Mouse (Mus musculus) embryonic facial prominence, embryonic 13.5 days (tissue): ENCODE measurements around the gene Gsk3a. TPM values are rescaled to one million over a fixed set of nuclear protein-coding genes. Genes with fewer than 3 reads are reported as not detected.

Experiments
- ATAC-seq: fragments of 200-750 bp; cut with Nextera tagmentation; 2 replicates; pipeline ENCODE4 v1.8.0; 2017; ENCODE audit warnings: low read depth; ENCODE audit not compliant: insufficient number of reproducible peaks, insufficient read depth, low FRiP score, low TSS enrichment
- H3K27ac ChIP-seq: fragments of 300-500 bp; sonication (generic); 2 replicates; pipeline ENCODE4 v1.5.1; 2015; ENCODE audit warnings: moderate library complexity, mild to moderate bottlenecking, inconsistent platforms
- H3K27me3 ChIP-seq: fragments of 300-500 bp; sonication (generic); 2 replicates; pipeline ENCODE4 v1.6.1; 2015; ENCODE audit warnings: mild to moderate bottlenecking, inconsistent platforms
- H3K36me3 ChIP-seq: fragments of 300-500 bp; sonication (generic); 2 replicates; pipeline ENCODE4 v1.6.1; 2015; ENCODE audit warnings: mild to moderate bottlenecking, inconsistent platforms
- H3K4me1 ChIP-seq: fragments of 300-500 bp; sonication (generic); 2 replicates; pipeline ENCODE4 v1.6.1; 2015; ENCODE audit warnings: inconsistent platforms
- H3K4me2 ChIP-seq: fragments of 300-500 bp; sonication (generic); 2 replicates; pipeline ENCODE4 v1.6.1; 2015; ENCODE audit warnings: moderate library complexity, mild to moderate bottlenecking, inconsistent platforms
- H3K4me3 ChIP-seq: fragments of 300-500 bp; sonication (generic); 2 replicates; pipeline ENCODE4 v1.5.1; 2015; ENCODE audit warnings: mild to moderate bottlenecking, inconsistent platforms
- H3K9ac ChIP-seq: fragments of 300-500 bp; sonication (generic); 2 replicates; pipeline ENCODE4 v1.6.1; 2015; ENCODE audit warnings: mild to moderate bottlenecking, inconsistent platforms
- H3K9me3 ChIP-seq: fragments of 300-500 bp; sonication (generic); 2 replicates; pipeline ENCODE4 v1.6.1; 2016; ENCODE audit warnings: inconsistent platforms
- WGBS: fragments of 180-500 bp; shearing (Covaris S2); methylation state at CpG from one replicate; pipeline ENCODE4 v1.1.7; 2015; ENCODE audit warnings: mixed read lengths; 5-methylcytosine and 5-hydroxymethylcytosine counted together
- polyA plus RNA-seq: library from polyadenylated mRNA; unstranded; fragments of >200 nt; fragmentation: Nextera tagmentation; extraction: Ambion mirVana; gene quantifications from 2 replicates; pipeline ENCODE4 v1.2.1, GENCODE M21; 2015

The Gsk3a gene
- polyA plus RNA-seq, 1 experiment from 2014 or later = 14.4 TPM

DNA sequence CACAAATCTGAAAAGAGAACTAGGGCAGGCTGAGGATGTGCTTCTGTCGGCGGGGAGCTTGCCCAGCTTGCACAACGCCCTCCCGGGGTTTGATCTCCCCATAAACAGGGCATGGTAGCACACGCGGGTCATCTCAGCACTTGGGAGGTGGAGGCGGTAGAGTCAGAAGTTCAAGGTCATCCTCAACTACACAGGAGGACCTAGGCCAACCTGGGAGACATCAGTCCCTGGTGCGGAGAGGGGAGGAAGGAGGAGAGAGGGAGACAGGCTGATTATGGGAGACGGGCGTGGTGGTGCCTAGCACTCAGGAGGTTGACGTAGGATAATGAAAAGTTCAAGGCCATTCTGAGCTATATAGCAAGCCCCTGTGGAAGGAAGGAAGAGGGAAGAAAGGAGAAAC lies 46.8 kb downstream of the Gsk3a start:
- Histone ChIP-seq H3K36me3 (no peaks in the 10 kb centered on the region), H3K4me1 (no peaks in the 10 kb centered on the region), H3K9me3 (no peaks in the 10 kb centered on the region), H3K4me2 (no peak overlapping the region), H3K27me3 (0 out of 2 replicates have a peak, but pooled peaks cover 3% of the 10 kb centered on the region), H3K4me3 (no peak overlapping the region), H3K9ac (no peak overlapping the region), H3K27ac (no peak overlapping the region)
- no peak for ATAC-seq
- WGBS = 88% methylated on average over 11 of the region's 11 CpGs

DNA sequence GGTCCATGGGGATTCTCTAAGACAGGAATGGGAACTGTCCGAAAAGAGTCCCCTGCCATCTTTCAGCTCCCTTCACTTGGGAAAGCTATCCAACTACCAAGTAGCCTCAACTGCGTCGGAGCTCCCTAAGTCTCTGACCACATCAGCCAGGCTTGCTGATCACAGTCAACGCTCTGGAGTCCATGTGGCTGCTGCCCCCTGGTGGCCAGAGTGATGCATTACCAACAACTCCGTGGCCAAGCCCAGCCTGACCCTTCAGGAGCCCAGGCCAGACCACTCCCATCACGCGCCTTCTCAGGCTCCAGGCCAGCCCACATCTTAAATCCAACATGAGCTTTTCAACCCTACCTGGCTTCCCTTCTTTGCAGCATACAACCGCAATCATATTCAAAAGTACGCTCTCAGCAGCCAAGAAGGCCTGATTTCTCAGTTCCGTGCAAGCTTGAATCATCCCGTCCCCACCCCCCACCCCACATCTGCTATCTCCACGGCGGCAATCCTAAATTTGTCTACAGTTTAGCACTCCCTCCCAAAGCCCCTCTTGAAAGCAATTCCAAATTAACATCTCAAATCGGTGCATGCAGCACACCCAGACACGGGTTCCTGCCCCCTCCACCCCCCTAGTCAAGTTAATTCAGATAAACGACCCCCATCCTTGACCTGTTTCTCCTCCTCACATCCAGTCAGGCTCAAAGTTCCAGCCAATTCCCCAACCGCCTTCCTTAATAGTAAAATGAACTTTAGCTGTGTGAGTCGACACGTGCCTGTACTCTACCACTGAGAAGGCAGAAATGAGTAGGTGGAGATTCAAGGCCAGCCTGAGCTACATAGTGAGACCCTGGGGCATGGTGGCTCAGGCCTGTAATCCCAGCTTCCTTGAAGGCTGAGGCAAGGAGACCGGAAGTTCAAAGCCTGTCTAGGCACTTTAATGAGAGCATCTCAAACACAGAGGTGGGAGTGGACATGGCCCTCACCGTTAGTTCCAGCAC lies 49.7 kb downstream of the Gsk3a start:
- peaks cover 25% of the 10 kb centered on the region for H3K27me3 ChIP-seq
- H3K27ac ChIP-seq = no peak overlapping the region
- H3K36me3 ChIP-seq = no peaks in the 10 kb centered on the region
- H3K4me1 ChIP-seq = no peaks in the 10 kb centered on the region
- H3K9ac ChIP-seq = no peak overlapping the region
- no peaks in the 10 kb centered on the region for H3K9me3 ChIP-seq
- WGBS = 25% methylated on average over 21 of the region's 21 CpGs
- ATAC-seq = no peak
- H3K4me3 ChIP-seq = no peak overlapping the region
- H3K4me2 ChIP-seq = no peak overlapping the region

DNA sequence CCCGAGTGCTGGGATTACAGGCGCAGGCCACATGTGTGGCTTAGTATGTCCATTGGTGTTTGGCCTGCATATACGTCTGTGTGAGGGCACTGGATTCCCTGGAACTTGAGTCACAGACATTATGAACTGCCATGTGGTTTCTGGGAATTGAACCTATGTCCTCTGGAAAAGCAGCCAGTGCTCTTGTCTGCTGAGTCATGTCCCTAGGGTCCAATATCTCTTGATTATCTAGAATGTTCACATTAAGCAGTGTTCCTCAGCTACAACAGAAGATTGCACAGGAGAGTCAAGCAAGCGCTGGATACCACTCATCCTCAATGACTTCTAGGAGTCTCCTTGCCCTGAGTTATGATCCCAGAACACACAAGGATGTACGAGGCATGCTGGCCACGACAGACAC lies 53.6 kb downstream of the Gsk3a start:
- peaks cover 13% of the 10 kb centered on the region; the same call in 1 of the 2 replicates for H3K4me1 ChIP-seq
- no peaks in the 10 kb centered on the region for H3K36me3 ChIP-seq
- ATAC-seq = no peak
- H3K9me3 ChIP-seq = no peaks in the 10 kb centered on the region
- no peak overlapping the region for H3K4me3 ChIP-seq
- peaks cover 63% of the 10 kb centered on the region for H3K27me3 ChIP-seq
- 72% methylated on average over 6 of the region's 6 CpGs for WGBS
- no peak overlapping the region for H3K4me2 ChIP-seq
- no peak overlapping the region for H3K27ac ChIP-seq
- H3K9ac ChIP-seq = no peak overlapping the region

DNA sequence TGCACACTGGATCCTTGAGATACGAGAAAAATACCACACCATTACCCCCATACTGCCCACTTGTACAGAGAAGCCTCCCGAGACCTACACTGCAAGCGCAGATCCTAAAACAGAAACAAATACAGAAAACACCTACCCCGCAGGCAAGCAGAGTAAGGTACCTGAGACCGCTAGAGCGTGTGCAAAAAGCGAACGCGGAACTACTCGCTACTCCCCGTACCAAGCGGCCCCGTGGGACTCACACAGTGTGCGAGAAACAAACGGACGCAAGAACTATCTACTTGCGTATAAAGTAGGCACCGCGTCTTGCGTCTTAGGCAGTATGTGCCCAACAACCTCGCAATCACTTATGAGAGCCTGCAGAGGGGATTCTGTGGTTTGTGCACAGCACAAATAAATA lies 55.8 kb downstream of the Gsk3a start:
- Histone ChIP-seq H3K27ac (no peak overlapping the region), H3K4me1 (peaks cover 23% of the 10 kb centered on the region), H3K4me3 (peak overlapping the region; percentile 15; the same call in 1 of the 2 replicates), H3K9me3 (no peaks in the 10 kb centered on the region), H3K4me2 (peak overlapping the region; percentile 16), H3K27me3 (peaks cover 86% of the 10 kb centered on the region), H3K36me3 (no peaks in the 10 kb centered on the region), H3K9ac (no peak overlapping the region)
- 5% methylated on average over 21 of the region's 21 CpGs for WGBS
- ATAC-seq = no peak

DNA sequence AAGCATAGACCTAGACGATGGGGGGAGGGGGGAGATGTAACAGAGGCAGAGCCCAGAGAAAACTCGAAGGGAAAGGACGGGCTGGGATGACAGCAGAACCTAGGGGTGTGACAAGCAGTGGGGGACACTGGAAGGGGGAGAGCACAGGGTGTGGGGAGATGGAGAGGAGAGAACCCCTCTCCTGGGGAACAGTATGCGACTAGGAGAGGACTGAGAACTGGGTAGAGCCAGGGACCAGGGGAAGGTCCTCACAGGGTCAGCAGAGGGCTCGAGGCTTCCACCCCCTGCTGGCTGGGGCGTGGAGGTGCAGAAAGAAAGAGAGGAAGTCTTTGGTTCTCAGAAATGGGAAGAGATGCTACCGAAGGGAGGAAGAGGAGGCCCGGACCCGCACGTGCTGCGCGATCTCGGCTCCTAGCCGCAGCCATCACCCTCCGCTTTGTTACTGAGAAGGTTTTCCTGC lies 56.3 kb downstream of the Gsk3a start:
- no peak overlapping the region for H3K9ac ChIP-seq
- no peak overlapping the region for H3K27ac ChIP-seq
- no peak for ATAC-seq
- H3K4me1 ChIP-seq = peaks cover 23% of the 10 kb centered on the region
- under 1% methylated on average over 15 of the region's 15 CpGs for WGBS
- H3K9me3 ChIP-seq = no peaks in the 10 kb centered on the region
- H3K36me3 ChIP-seq = no peaks in the 10 kb centered on the region
- H3K4me3 ChIP-seq = peak overlapping the region; percentile 15; the same call in 1 of the 2 replicates
- H3K4me2 ChIP-seq = peak overlapping the region; percentile 16
- H3K27me3 ChIP-seq = peaks cover 90% of the 10 kb centered on the region

DNA sequence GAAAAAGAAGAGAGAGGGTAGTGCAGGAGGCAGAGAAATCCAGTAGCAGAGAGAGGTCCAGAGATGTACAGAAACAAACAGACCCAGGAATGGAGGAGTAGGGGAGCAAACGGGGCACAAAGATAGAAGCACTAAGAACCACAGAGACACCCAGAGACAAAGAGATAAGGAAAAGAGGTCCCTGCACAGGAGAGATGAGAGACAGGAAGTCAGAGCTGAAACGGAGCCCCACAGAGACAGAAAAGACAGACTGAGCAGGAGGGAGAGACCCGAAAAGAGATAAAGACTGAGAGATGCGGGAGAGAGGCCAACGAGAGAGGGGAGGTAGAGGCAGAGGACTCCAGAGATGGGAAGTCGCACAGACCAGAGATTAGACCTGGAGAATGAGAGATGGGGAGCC lies 57.1 kb downstream of the Gsk3a start:
- H3K9ac ChIP-seq = no peak overlapping the region
- no peak for ATAC-seq
- whole genome bisulfite sequencing = 5% methylated on average over 6 of the region's 6 CpGs
- no peaks in the 10 kb centered on the region for H3K9me3 ChIP-seq
- H3K4me1 ChIP-seq = peaks cover 23% of the 10 kb centered on the region
- H3K27ac ChIP-seq = no peak overlapping the region
- peaks cover 94% of the 10 kb centered on the region for H3K27me3 ChIP-seq
- H3K4me2 ChIP-seq = peak overlapping the region; percentile 88; the same call in 1 of the 2 replicates
- H3K36me3 ChIP-seq = no peaks in the 10 kb centered on the region
- H3K4me3 ChIP-seq = 0 out of 2 replicates have a peak overlapping the region, but pooled peaks have one; percentile 54

DNA sequence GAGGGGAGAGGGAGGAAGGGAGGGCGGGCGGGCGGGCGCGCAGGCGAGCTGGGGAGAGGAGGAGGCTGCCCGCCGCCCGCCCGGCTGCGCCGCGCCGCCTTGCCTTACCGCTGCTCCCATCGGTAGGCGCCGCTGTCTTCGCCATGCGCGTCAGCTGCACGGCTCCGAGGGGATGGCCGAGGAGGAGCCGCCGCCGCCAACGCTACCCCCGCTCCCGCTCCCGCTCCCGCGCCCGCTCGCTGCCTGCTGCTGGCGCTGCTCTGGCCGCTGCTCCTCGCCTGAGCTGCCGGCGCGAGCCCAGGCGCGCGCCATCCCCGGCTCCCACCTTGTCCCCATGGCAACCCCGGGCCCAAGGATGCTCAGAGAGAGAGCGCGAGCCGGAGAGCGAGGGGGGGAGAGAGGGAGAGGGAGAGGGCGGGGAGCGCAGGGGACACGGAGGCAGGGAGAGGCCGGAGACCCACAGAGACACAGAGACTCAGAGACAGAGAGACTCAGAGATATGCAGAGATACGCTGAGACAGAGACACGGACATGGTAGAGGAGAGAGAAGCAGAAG lies 58.0 kb downstream of the Gsk3a start, which contains the start of gene Pou2f2:
TSS of gene Pou2f2 (minus strand) at position 121 of the 556 bp plus-strand sequence.
- peaks cover 23% of the 10 kb centered on the region for H3K4me1 ChIP-seq
- ATAC-seq = peak; percentile 72
- peak within 1 kb of the TSS; percentile 54 for H3K4me3 ChIP-seq
- no peaks in the 10 kb centered on the region for H3K9me3 ChIP-seq
- peaks cover 99% of the 10 kb centered on the region for H3K27me3 ChIP-seq
- WGBS = under 1% methylated on average over 52 of the region's 56 CpGs
- H3K36me3 ChIP-seq = no peaks in the 10 kb centered on the region
- peak within 1 kb of the TSS; percentile 88 for H3K4me2 ChIP-seq
- H3K27ac ChIP-seq = no peak within 1 kb of the TSS
- peak within 1 kb of the TSS; percentile 62 for H3K9ac ChIP-seq

DNA sequence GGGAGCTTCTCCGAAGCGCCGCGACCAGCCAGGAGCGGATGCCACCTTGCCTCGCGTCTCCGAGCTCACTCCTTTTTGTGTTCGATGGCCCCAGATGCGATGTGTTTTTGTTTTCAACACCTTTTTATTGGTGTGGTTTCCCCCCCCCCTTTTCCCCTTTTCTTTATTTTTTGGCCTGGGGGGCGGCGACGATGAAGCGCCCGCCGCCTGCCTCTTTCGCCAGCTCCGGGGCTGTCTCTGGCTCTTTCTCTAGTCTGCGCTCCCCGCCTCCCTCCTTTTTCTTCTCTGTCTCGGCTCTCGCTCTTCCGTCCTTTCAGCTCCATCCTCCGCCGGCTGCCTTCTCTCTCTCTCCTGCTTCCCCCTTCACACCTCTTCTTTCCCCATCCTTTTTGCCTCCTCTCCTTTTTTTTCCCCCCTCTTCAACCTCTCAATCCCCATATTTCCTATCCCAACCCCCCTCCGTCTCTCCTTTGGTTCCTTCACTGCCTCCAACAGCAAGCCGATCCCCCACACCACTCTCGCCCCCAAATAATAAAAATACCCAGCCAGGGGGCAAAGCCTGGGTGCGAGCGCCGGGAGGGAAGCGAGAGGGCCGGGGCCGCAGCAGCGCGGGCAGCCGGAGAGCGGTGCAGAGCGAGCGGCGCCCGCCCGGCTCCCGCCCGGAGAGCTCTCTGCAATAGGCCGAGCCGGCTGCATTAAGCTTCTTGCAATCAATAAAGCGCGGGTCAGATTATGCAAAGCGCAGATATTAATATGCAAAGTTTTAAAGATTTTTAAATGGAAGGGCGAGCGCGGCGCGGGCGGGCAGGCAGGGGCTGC lies 58.7 kb downstream of the Gsk3a start:
- H3K27ac ChIP-seq = no peak overlapping the region
- peaks cover 99% of the 10 kb centered on the region for H3K27me3 ChIP-seq
- peak; percentile 32 for ATAC-seq
- H3K4me1 ChIP-seq = peaks cover 23% of the 10 kb centered on the region
- peak overlapping the region; percentile 62 for H3K9ac ChIP-seq
- H3K9me3 ChIP-seq = no peaks in the 10 kb centered on the region
- H3K4me3 ChIP-seq = peak overlapping the region; percentile 54
- H3K36me3 ChIP-seq = no peaks in the 10 kb centered on the region
- H3K4me2 ChIP-seq = peak overlapping the region; percentile 88
- 1% methylated on average over 56 of the region's 56 CpGs for WGBS

DNA sequence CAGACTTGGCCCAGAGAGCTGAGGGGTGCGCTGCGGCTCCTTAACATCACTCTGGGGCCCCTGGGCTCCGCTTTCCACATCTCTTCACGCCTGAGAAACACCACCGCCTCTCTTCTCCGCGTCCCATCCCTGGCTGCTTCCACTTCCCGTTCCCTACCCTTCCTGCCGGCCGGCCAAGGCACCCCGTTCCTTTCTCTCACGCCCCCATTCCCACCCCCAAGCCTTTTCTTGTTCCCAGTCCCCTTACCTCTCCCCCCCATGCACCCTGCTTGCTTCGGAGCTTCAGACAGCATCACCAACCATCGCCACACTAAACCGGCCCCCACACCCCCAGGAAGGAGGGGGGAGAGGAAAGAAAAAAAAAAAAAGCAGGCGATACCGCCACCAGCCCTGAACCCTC lies 59.3 kb downstream of the Gsk3a start:
- Histone ChIP-seq H3K4me1 (peaks cover 23% of the 10 kb centered on the region), H3K36me3 (no peaks in the 10 kb centered on the region), H3K27ac (no peak overlapping the region), H3K9ac (0 out of 2 replicates have a peak overlapping the region, but pooled peaks have one; percentile 62), H3K4me2 (peak overlapping the region; percentile 88), H3K27me3 (peaks cover 94% of the 10 kb centered on the region), H3K4me3 (peak overlapping the region; percentile 54), H3K9me3 (no peaks in the 10 kb centered on the region)
- WGBS = 2% methylated on average over 17 of the region's 17 CpGs
- no peak for ATAC-seq
